Mouse (Mus musculus) olfactory bulb, adult 2 months (tissue): ENCODE measurements around the gene Kifc3. TPM values are rescaled to one million over a fixed set of nuclear protein-coding genes. Genes with fewer than 3 reads are reported as not detected.

Experiments
- H3K27ac ChIP-seq: fragments of 200-500 bp; 2 replicates; pipeline ENCODE4 v1.5.1; 2012; ENCODE audit warnings: low read depth, low read length; ENCODE audit not compliant: insufficient read depth
- H3K4me1 ChIP-seq: fragments of 200-500 bp; 2 replicates; pipeline ENCODE4 v1.6.1; 2012; ENCODE audit warnings: low read length; ENCODE audit not compliant: control insufficient read depth, insufficient read depth
- H3K4me3 ChIP-seq: fragments of 200-500 bp; 2 replicates; pipeline ENCODE4 v1.5.1; 2012; ENCODE audit warnings: mild to moderate bottlenecking, low read depth, low read length, moderate library complexity; ENCODE audit not compliant: insufficient read depth
- CTCF ChIP-seq: fragments of 200-500 bp; IDR thresholded peaks from 2 replicates; pipeline ENCODE4 v1.5.1; 2012; ENCODE audit warnings: low read depth, mild to moderate bottlenecking, low read length, moderate library complexity; ENCODE audit not compliant: insufficient read depth
- POLR2A ChIP-seq: fragments of 200-500 bp; IDR thresholded peaks from 2 replicates; pipeline ENCODE4 v1.6.1; 2012; ENCODE audit warnings: mild to moderate bottlenecking, low read depth, low read length, moderate library complexity; ENCODE audit not compliant: insufficient read depth
- WGBS: fragments of 180-500 bp; shearing (Covaris S2); methylation state at CpG from one replicate; pipeline ENCODE4 v1.1.7; 2018; 5-methylcytosine and 5-hydroxymethylcytosine counted together
- polyA plus RNA-seq: library from polyadenylated mRNA; stranded (reverse); fragments of >200 nt; gene quantifications from 2 replicates; pipeline ENCODE4 v1.2.4, GENCODE M21; 2012; ENCODE audit warnings: low replicate concordance; ENCODE audit not compliant: missing spikeins, insufficient read depth, insufficient read length

Gene Kifc3
- polyA plus RNA-seq, 1 experiment = not detected

- TF ChIP-seq POLR2A = no peak
- TF ChIP-seq CTCF = peak; percentile 91
- H3K27ac ChIP-seq = no peak overlapping the region
- WGBS = 13% methylated on average over 10 of the region's 10 CpGs
- H3K4me1 ChIP-seq = peaks cover 10% of the 10 kb centered on the region
- H3K4me3 ChIP-seq = no peak overlapping the region
These were observed 1.4 kb upstream of the Kifc3 start for GRCm38 (mm10) chr8:95204039-95204380.

GRCm38 (mm10) chr8:95203326-95204038, 870 bp upstream of the Kifc3 start:
- H3K4me1 ChIP-seq = peaks cover 10% of the 10 kb centered on the region
- TF ChIP-seq CTCF (no peak), POLR2A (no peak)
- H3K27ac ChIP-seq = no peak overlapping the region
- H3K4me3 ChIP-seq = no peak overlapping the region
- WGBS = 53% methylated on average over 9 of the region's 9 CpGs

- peaks cover 10% of the 10 kb centered on the region for H3K4me1 ChIP-seq
- TF ChIP-seq CTCF = no peak
- no peak for TF ChIP-seq POLR2A
- H3K27ac ChIP-seq = no peak overlapping the region
- 93% methylated on average over 8 of the region's 8 CpGs for WGBS
- no peak overlapping the region for H3K4me3 ChIP-seq
These were observed 499 bp downstream of the Kifc3 start for GRCm38 (mm10) chr8:95202056-95202570.

- Histone ChIP-seq H3K27ac (no peak overlapping the region), H3K4me1 (peaks cover 10% of the 10 kb centered on the region), H3K4me3 (no peak overlapping the region)
- TF ChIP-seq CTCF (no peak), POLR2A (no peak)
- 60% methylated on average over 7 of the region's 7 CpGs for WGBS
These were observed 1.1 kb downstream of the Kifc3 start for GRCm38 (mm10) chr8:95201491-95201890.

GRCm38 (mm10) chr8:95200001-95200405, 2.6 kb downstream of the Kifc3 start:
- no peak overlapping the region for H3K27ac ChIP-seq
- no peak overlapping the region for H3K4me3 ChIP-seq
- 46% methylated on average over 9 of the region's 9 CpGs for WGBS
- H3K4me1 ChIP-seq = peaks cover 10% of the 10 kb centered on the region
- no peak for TF ChIP-seq CTCF
- no peak for TF ChIP-seq POLR2A

- H3K4me3 ChIP-seq = no peak overlapping the region
- H3K27ac ChIP-seq = no peak overlapping the region
- TF ChIP-seq CTCF = no peak
- no peak for TF ChIP-seq POLR2A
- peaks cover 7% of the 10 kb centered on the region for H3K4me1 ChIP-seq
- WGBS = 86% methylated on average over 11 of the region's 11 CpGs
These were observed 6.9 kb downstream of the Kifc3 start for GRCm38 (mm10) chr8:95195728-95196127.

- H3K4me3 ChIP-seq = no peak overlapping the region
These were observed 11.0 kb downstream of the Kifc3 start for GRCm38 (mm10) chr8:95191497-95192175.

GRCm38 (mm10) chr8:95187579-95187978, 15.0 kb downstream of the Kifc3 start:
- H3K4me1 ChIP-seq = no peaks in the 10 kb centered on the region
- no peak overlapping the region for H3K4me3 ChIP-seq
- no peak for TF ChIP-seq CTCF
- TF ChIP-seq POLR2A = no peak
- H3K27ac ChIP-seq = no peak overlapping the region
- WGBS = 90% methylated on average over 5 of the region's 5 CpGs

More at GRCm38 (mm10) chr8:95191497-95192175, 11.0 kb downstream of the Kifc3 start:
- WGBS = 96% methylated on average over 9 of the region's 9 CpGs
- Histone ChIP-seq H3K27ac (no peak overlapping the region), H3K4me1 (no peaks in the 10 kb centered on the region)
- TF ChIP-seq POLR2A = no peak
- no peak for TF ChIP-seq CTCF

GRCm38 (mm10) chr8:95185891-95186513, 16.6 kb downstream of the Kifc3 start:
- WGBS = 90% methylated on average over 7 of the region's 7 CpGs
- TF ChIP-seq POLR2A = no peak
- TF ChIP-seq CTCF = no peak

More at GRCm38 (mm10) chr8:95185891-95186513, 16.6 kb downstream of the Kifc3 start:
- Histone ChIP-seq H3K4me1 (no peaks in the 10 kb centered on the region), H3K4me3 (no peak overlapping the region), H3K27ac (no peak overlapping the region)
